Comparison of ENCODE assay signal across 9 mouse cellular contexts in the genomic region with DNA sequence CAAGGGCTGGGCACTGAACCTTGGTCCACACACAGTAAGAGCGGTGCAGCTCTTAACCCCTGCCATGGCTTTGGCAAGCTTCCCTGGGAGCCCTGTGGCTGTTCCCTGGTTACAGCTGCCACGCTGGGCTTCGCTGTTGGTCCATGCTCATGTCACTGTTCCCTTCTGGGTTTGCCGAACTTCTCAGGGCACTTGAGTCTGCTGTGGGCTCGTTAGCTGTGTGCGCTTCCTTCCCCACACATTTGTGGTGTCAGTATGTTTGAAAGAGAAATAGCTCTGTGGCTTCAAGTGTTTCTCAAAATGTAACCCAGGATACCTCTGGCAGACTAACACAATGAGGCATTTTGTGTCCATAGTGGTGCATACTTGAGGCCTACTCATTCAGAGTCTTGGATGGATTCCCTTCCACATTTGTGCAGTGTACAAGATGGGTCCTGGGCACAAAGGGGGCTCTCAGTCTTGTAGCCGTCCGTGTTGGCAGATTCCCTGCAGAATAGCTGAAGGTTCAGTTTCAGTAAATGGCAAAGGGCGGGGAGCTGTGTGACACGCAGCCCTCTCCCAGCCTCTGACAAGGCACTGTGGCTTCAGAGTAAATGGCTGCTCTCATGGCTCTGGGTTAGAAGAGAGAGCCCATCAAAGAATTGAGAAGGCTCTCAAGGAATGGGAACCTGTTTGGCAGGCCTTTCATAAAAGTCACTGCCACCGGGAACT.
DNase-seq lines count a peak whose midpoint lies in the region; ATAC-seq and TF ChIP-seq lines count a peak whose summit lies in the region.
"Had no signal": no experiment of that assay in that cellular context is flagged by ENCODE, and none has a peak within 500 bp of the region (broad histone marks: within the 10 kb centered on the region; RNA-seq: fewer than 3 reads in every experiment).

No protein-coding gene starts in this region.

- H3K27me3 ChIP-seq in hindbrain, postnatal 0 days (ENCODE audit: insufficient read depth, low read length): no peaks in the 10 kb centered on the region
- H3K27me3 ChIP-seq in neural tube, embryonic 15.5 days (replicated peaks): no peaks in the 10 kb centered on the region
- H3K27me3 ChIP-seq: liver, embryonic 15.5 days had no signal

- no peak for TF ChIP-seq CTCF in lung, adult 2 months (IDR thresholded peaks at IDR 0.05; ENCODE audit: insufficient read depth, low read length)
- no peak for TF ChIP-seq CTCF in hindbrain, postnatal 0 days (IDR thresholded peaks at IDR 0.05; ENCODE audit: low read depth)

- ATAC-seq in hindbrain, postnatal 0 days: peak; percentile 96
- peak; percentile 88 for ATAC-seq in neural tube, embryonic 15.5 days (ENCODE audit: low FRiP score)
- no peak for ATAC-seq in activated CD4-positive, CD25-positive, alpha-beta regulatory T cell, adult 4 months
- ATAC-seq in megakaryocyte, adult 5-6 weeks (ENCODE audit: poor library complexity, severe bottlenecking): no peak

- peaks cover 2% of the 10 kb centered on the region; the same call in 1 of the 2 replicates for H3K4me1 ChIP-seq in lung, adult 2 months (ENCODE audit: control insufficient read depth, insufficient read depth, low read length)
- peaks cover 4% of the 10 kb centered on the region; the same call in 1 of the 2 replicates for H3K4me1 ChIP-seq in hindbrain, postnatal 0 days (ENCODE audit: insufficient read depth, low read length)
- H3K4me1 ChIP-seq in neural tube, embryonic 15.5 days: peaks cover 22% of the 10 kb centered on the region; the same call in 1 of the 2 replicates

- H3K9ac ChIP-seq in hindbrain, postnatal 0 days (replicated peaks; ENCODE audit: low read length): no peak overlapping the region
- H3K9ac ChIP-seq in neural tube, embryonic 15.5 days (replicated peaks): no peak overlapping the region
- H3K9ac ChIP-seq: liver, embryonic 15.5 days had no signal

- 59% methylated on average over 11 of the region's 11 CpGs for WGBS in lung, adult 2 months
- 53% methylated on average over 11 of the region's 11 CpGs for WGBS in hindbrain, postnatal 0 days
- WGBS in neural tube, embryonic 15.5 days: 73% methylated on average over 11 of the region's 11 CpGs

- H3K9me3 ChIP-seq in hindbrain, postnatal 0 days (ENCODE audit: low read length): no peaks in the 10 kb centered on the region
- no peaks in the 10 kb centered on the region for H3K9me3 ChIP-seq in neural tube, embryonic 15.5 days (replicated peaks)
- H3K9me3 ChIP-seq: liver, embryonic 15.5 days had no signal

- H3K27ac ChIP-seq in hindbrain, postnatal 0 days: peak overlapping the region; percentile 74
- H3K27ac ChIP-seq in neural tube, embryonic 15.5 days (replicated peaks): peak overlapping the region; percentile 74
- H3K27ac ChIP-seq: liver, embryonic 15.5 days had no signal

- H3K4me2 ChIP-seq in hindbrain, postnatal 0 days (ENCODE audit: low read depth, low read length): no peak overlapping the region
- no peak overlapping the region for H3K4me2 ChIP-seq in neural tube, embryonic 15.5 days
- H3K4me2 ChIP-seq: liver, embryonic 15.5 days had no signal

- H3K4me3 ChIP-seq in lung, adult 2 months (replicated peaks; ENCODE audit: extremely low read depth, low read depth, low read length): no peak overlapping the region
- no peak overlapping the region for H3K4me3 ChIP-seq in hindbrain, postnatal 0 days (ENCODE audit: low read length)
- H3K4me3 ChIP-seq in neural tube, embryonic 15.5 days (replicated peaks): no peak overlapping the region
- H3K4me3 ChIP-seq: liver, embryonic 15.5 days had no signal

- H3K36me3 ChIP-seq in hindbrain, postnatal 0 days (ENCODE audit: insufficient read depth, low read length): peaks cover 4% of the 10 kb centered on the region; the same call in 1 of the 2 replicates
- no peaks in the 10 kb centered on the region; the same call in 1 of the 2 replicates for H3K36me3 ChIP-seq in neural tube, embryonic 15.5 days
- H3K36me3 ChIP-seq: liver, embryonic 15.5 days had no signal

- no peak for TF ChIP-seq POLR2A in lung, adult 2 months (IDR thresholded peaks at IDR 0.05; ENCODE audit: borderline replicate concordance, extremely low read depth, low read depth, low read length)

- peak; percentile 32 to 41 for DNase-seq in cerebellum, adult 18-20 months
- DNase-seq in cerebellum, adult 9-10 months: no peak
- DNase-seq in lung, adult 2 months: peak; percentile 32
- DNase-seq in lung, postnatal 10 days: no peak
- peak; percentile 83 for DNase-seq in hindbrain, postnatal 0 days (ENCODE audit: low spot score)

Comparison
In these comparisons a context has a peak if more than half of its experiments do, and no peak if none do; other contexts are left out.
1. DNase-seq: peak in cerebellum, adult 18-20 months (2 of 2), lung, adult 2 months (single experiment) and hindbrain, postnatal 0 days (single experiment); none in cerebellum, adult 9-10 months (single experiment) and lung, postnatal 10 days (single experiment).
2. ATAC-seq: peak in hindbrain, postnatal 0 days (single experiment) and neural tube, embryonic 15.5 days (single experiment); none in activated CD4-positive, CD25-positive, alpha-beta regulatory T cell, adult 4 months (single experiment) and megakaryocyte, adult 5-6 weeks (single experiment).